Mouse (Mus musculus) heart, embryonic 15.5 days (tissue): ENCODE data around the gene Tent5c. TPM values are rescaled to one million over a fixed set of nuclear protein-coding genes. Genes with fewer than 3 reads are reported as not detected.

Experiments used
- ATAC-seq: fragments of 200-750 bp; cut with Nextera tagmentation; replicated peaks from 2 replicates; pipeline ENCODE4 v1.8.0; 2017; ENCODE audit warnings: low read depth, moderate TSS enrichment; ENCODE audit not compliant: insufficient number of reproducible peaks, insufficient read depth, low FRiP score
- H3K27ac ChIP-seq: fragments of 300-500 bp; sonication (generic); 2 replicates; pipeline ENCODE4 v1.5.1; 2015; ENCODE audit warnings: mild to moderate bottlenecking, inconsistent platforms
- H3K27me3 ChIP-seq: fragments of 300-500 bp; sonication (generic); 2 replicates; pipeline ENCODE4 v1.6.1; 2015; ENCODE audit warnings: inconsistent platforms
- H3K36me3 ChIP-seq: fragments of 300-500 bp; sonication (generic); 2 replicates; pipeline ENCODE4 v1.6.1; 2015; ENCODE audit warnings: mild to moderate bottlenecking, inconsistent platforms
- H3K4me1 ChIP-seq: fragments of 300-500 bp; sonication (generic); replicated peaks from 2 replicates; pipeline ENCODE4 v1.6.1; 2015; ENCODE audit warnings: inconsistent platforms
- H3K4me2 ChIP-seq: fragments of 300-500 bp; sonication (generic); 2 replicates; pipeline ENCODE4 v1.6.1; 2015; ENCODE audit warnings: inconsistent platforms, mild to moderate bottlenecking, moderate library complexity
- H3K4me3 ChIP-seq: fragments of 300-500 bp; sonication (generic); 2 replicates; pipeline ENCODE4 v1.5.1; 2015; ENCODE audit warnings: mild to moderate bottlenecking, inconsistent platforms
- H3K9ac ChIP-seq: fragments of 300-500 bp; sonication (generic); 2 replicates; pipeline ENCODE4 v1.6.1; 2015; ENCODE audit warnings: mild to moderate bottlenecking, inconsistent platforms
- H3K9me3 ChIP-seq: fragments of 300-500 bp; sonication (generic); replicated peaks from 2 replicates; pipeline ENCODE4 v1.6.1; 2016; ENCODE audit warnings: inconsistent platforms
- WGBS: fragments of 180-500 bp; shearing (Covaris S2); methylation state at CpG from one replicate; pipeline ENCODE4 v1.1.7; 2015; ENCODE audit warnings: mixed read lengths; 5-methylcytosine and 5-hydroxymethylcytosine counted together
- polyA plus RNA-seq: library from polyadenylated mRNA; unstranded; fragments of >200 nt; fragmentation: Nextera tagmentation; extraction: Ambion mirVana; gene quantifications from 2 replicates; pipeline ENCODE4 v1.2.1, GENCODE M21; 2015

The Tent5c gene
- polyA plus RNA-seq, 1 experiment from 2014 or later: 28.5 TPM

- Histone ChIP-seq H3K4me1 (peaks cover 10% of the 10 kb centered on the region), H3K9me3 (no peaks in the 10 kb centered on the region), H3K27me3 (peaks cover 33% of the 10 kb centered on the region), H3K27ac (no peak overlapping the region), H3K4me3 (0 out of 2 replicates have a peak overlapping the region, but pooled peaks have one; percentile 2), H3K4me2 (no peak overlapping the region; the same call in 1 of the 2 replicates), H3K9ac (no peak overlapping the region), H3K36me3 (no peaks in the 10 kb centered on the region)
- ATAC-seq: no peak
- 53% methylated on average over 11 of the region's 11 CpGs for WGBS
Measured at GRCm38 (mm10) chr3:100485390-100486132, 3.6 kb downstream of the Tent5c start.

- peaks cover 28% of the 10 kb centered on the region for H3K27me3 ChIP-seq
- H3K9me3 ChIP-seq: no peaks in the 10 kb centered on the region
- no peak for ATAC-seq
- no peak overlapping the region for H3K4me2 ChIP-seq
- no peak overlapping the region for H3K4me3 ChIP-seq
- peaks cover 1% of the 10 kb centered on the region for H3K4me1 ChIP-seq
- H3K9ac ChIP-seq: no peak overlapping the region
- 69% methylated on average over 5 of the region's 5 CpGs for WGBS
- no peak overlapping the region for H3K27ac ChIP-seq
- H3K36me3 ChIP-seq: no peaks in the 10 kb centered on the region
Measured at GRCm38 (mm10) chr3:100482971-100483610, 6.0 kb downstream of the Tent5c start.

- no peak for ATAC-seq
- Histone ChIP-seq H3K27me3 (peaks cover 21% of the 10 kb centered on the region), H3K27ac (no peak overlapping the region), H3K4me2 (no peak overlapping the region), H3K9me3 (no peaks in the 10 kb centered on the region), H3K4me3 (no peak overlapping the region), H3K36me3 (no peaks in the 10 kb centered on the region), H3K4me1 (no peaks in the 10 kb centered on the region; the same call in 1 of the 2 replicates), H3K9ac (no peak overlapping the region)
- 39% methylated on average over 7 of the region's 7 CpGs for WGBS
Measured at GRCm38 (mm10) chr3:100482324-100482911, 6.7 kb downstream of the Tent5c start.

- Histone ChIP-seq H3K4me2 (no peak overlapping the region), H3K36me3 (no peaks in the 10 kb centered on the region), H3K27me3 (0 out of 2 replicates have a peak, but pooled peaks cover 2% of the 10 kb centered on the region), H3K4me1 (no peaks in the 10 kb centered on the region; the same call in 1 of the 2 replicates), H3K9ac (no peak overlapping the region), H3K27ac (no peak overlapping the region), H3K9me3 (no peaks in the 10 kb centered on the region), H3K4me3 (no peak overlapping the region)
- 64% methylated on average over 7 of the region's 7 CpGs for WGBS
- ATAC-seq: no peak
Measured at GRCm38 (mm10) chr3:100480251-100481005, 8.7 kb downstream of the Tent5c start.

GRCm38 (mm10) chr3:100474950-100475472 is 14.1 kb downstream of the Tent5c start:
- Histone ChIP-seq H3K36me3 (no peaks in the 10 kb centered on the region), H3K9me3 (no peaks in the 10 kb centered on the region), H3K4me1 (no peaks in the 10 kb centered on the region), H3K27me3 (no peaks in the 10 kb centered on the region), H3K9ac (no peak overlapping the region), H3K4me2 (no peak overlapping the region), H3K27ac (no peak overlapping the region), H3K4me3 (no peak overlapping the region)
- 53% methylated on average over 8 of the region's 8 CpGs for WGBS
- ATAC-seq: no peak

- no peak for ATAC-seq
- Histone ChIP-seq H3K27ac (no peak overlapping the region), H3K4me1 (no peaks in the 10 kb centered on the region), H3K4me2 (no peak overlapping the region), H3K9ac (no peak overlapping the region), H3K4me3 (no peak overlapping the region), H3K36me3 (no peaks in the 10 kb centered on the region), H3K9me3 (no peaks in the 10 kb centered on the region), H3K27me3 (no peaks in the 10 kb centered on the region)
- WGBS: 83% methylated on average over 7 of the region's 7 CpGs
Measured at GRCm38 (mm10) chr3:100474536-100474935, 14.6 kb downstream of the Tent5c start.

- Histone ChIP-seq H3K27me3 (no peaks in the 10 kb centered on the region), H3K9me3 (no peaks in the 10 kb centered on the region), H3K36me3 (no peaks in the 10 kb centered on the region), H3K4me1 (no peaks in the 10 kb centered on the region), H3K4me2 (no peak overlapping the region), H3K4me3 (no peak overlapping the region), H3K27ac (no peak overlapping the region), H3K9ac (no peak overlapping the region)
- 64% methylated on average over 21 of the region's 21 CpGs for WGBS
- ATAC-seq: no peak
Measured at GRCm38 (mm10) chr3:100473146-100473545, 16.0 kb downstream of the Tent5c start.

- no peaks in the 10 kb centered on the region for H3K4me1 ChIP-seq
- no peak overlapping the region for H3K4me2 ChIP-seq
- no peaks in the 10 kb centered on the region for H3K36me3 ChIP-seq
- no peak overlapping the region for H3K9ac ChIP-seq
- H3K9me3 ChIP-seq: no peaks in the 10 kb centered on the region
- no peak for ATAC-seq
- no peak overlapping the region for H3K27ac ChIP-seq
- H3K4me3 ChIP-seq: no peak overlapping the region
- WGBS: 65% methylated on average over 3 of the region's 3 CpGs
- no peaks in the 10 kb centered on the region for H3K27me3 ChIP-seq
Measured at GRCm38 (mm10) chr3:100470902-100471301, 18.2 kb downstream of the Tent5c start.

GRCm38 (mm10) chr3:100470101-100470500 is 19.0 kb downstream of the Tent5c start:
- H3K4me2 ChIP-seq: no peak overlapping the region
- no peak overlapping the region for H3K4me3 ChIP-seq
- 79% methylated on average over 3 of the region's 3 CpGs for WGBS
- no peak for ATAC-seq
- no peaks in the 10 kb centered on the region for H3K36me3 ChIP-seq
- H3K27me3 ChIP-seq: no peaks in the 10 kb centered on the region
- no peaks in the 10 kb centered on the region for H3K9me3 ChIP-seq
- no peaks in the 10 kb centered on the region for H3K4me1 ChIP-seq
- no peak overlapping the region for H3K9ac ChIP-seq
- H3K27ac ChIP-seq: no peak overlapping the region

GRCm38 (mm10) chr3:100466551-100466950 is 22.6 kb downstream of the Tent5c start:
- no peak overlapping the region for H3K4me3 ChIP-seq

GRCm38 (mm10) chr3:100464596-100464995 is 24.5 kb downstream of the Tent5c start:
- no peaks in the 10 kb centered on the region for H3K27me3 ChIP-seq
- no peak overlapping the region for H3K4me2 ChIP-seq
- peaks cover 14% of the 10 kb centered on the region for H3K4me1 ChIP-seq
- H3K36me3 ChIP-seq: no peaks in the 10 kb centered on the region
- H3K27ac ChIP-seq: no peak overlapping the region
- no peak overlapping the region for H3K4me3 ChIP-seq
- no peak overlapping the region for H3K9ac ChIP-seq
- H3K9me3 ChIP-seq: no peaks in the 10 kb centered on the region
- no peak for ATAC-seq
- 84% methylated on average over 5 of the region's 5 CpGs for WGBS

More at GRCm38 (mm10) chr3:100466551-100466950, 22.6 kb downstream of the Tent5c start:
- no peak overlapping the region for H3K4me2 ChIP-seq
- H3K4me1 ChIP-seq: peaks cover 14% of the 10 kb centered on the region
- no peak overlapping the region for H3K9ac ChIP-seq
- no peaks in the 10 kb centered on the region for H3K9me3 ChIP-seq
- H3K27ac ChIP-seq: no peak overlapping the region
- no peaks in the 10 kb centered on the region for H3K27me3 ChIP-seq
- H3K36me3 ChIP-seq: no peaks in the 10 kb centered on the region
- ATAC-seq: no peak
- 81% methylated on average over 4 of the region's 4 CpGs for WGBS
